Mouse (Mus musculus): ENCODE measurements around the gene Asl.
"Not testable (repeated sequence)": the region's sequence is repeated elsewhere in the genome, so short reads cannot be mapped to it uniquely, and the experiment has no call there.

Gene Asl

GRCm38 (mm10) chr5:130046589-130046988 lies 17.5 kb upstream of the Asl start:
- DNase-seq (ENCODE audit: low read depth in 1 of 2, low spot score in 2 of 2): no peak

DNA sequence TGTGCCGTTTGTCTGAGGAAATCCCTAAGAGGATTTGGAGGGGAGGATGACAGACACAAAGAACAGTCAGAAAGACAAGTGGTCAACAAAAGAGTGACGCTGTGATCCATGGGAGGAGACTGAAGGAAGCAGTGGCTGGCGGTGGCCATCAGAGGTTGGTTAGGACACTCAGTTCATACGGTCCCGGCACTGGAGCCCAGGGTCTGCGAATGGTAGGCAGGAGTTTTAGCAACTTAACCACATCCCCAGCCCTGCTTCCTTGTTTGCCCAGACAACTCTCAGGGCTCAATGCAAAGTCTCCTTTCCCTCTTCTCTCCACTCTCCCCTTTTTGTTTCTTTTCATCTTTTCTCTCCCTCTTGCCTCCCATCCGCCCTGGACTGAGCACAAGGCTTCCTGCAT lies 17.1 kb upstream of the Asl start:
- DNase-seq (ENCODE audit: low read depth in 1 of 2, low spot score in 2 of 2): no peak

DNA sequence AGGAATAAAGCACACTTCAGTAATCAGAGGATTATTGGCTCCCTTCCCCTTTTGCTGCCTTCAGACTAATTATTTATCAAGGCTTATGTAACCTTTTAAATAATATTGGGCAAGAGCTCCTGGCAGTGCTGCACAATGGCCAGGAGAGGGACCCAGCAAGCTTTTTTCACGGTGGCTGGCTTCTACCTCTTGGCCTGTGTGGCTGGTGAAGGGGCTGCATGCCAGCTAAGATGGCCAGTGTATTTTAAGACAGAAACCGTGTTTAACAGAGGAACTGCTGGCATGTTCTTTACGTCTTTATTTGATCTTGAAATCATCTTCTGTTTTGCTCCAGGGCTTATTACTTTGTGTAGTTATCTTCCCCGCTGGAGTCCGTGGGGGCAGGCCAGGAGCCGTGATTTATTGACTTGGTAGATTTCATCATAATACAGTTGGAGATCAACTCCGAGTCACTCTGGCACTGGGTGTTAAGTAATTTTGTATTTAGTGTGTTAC lies 15.2 kb upstream of the Asl start:
- no peak for DNase-seq (ENCODE audit: low read depth in 1 of 2, low spot score in 2 of 2)

- DNase-seq (ENCODE audit: low read depth in 1 of 2, low spot score in 2 of 2): no peak
These were observed 14.7 kb upstream of the Asl start for GRCm38 (mm10) chr5:130043741-130044140.

DNA sequence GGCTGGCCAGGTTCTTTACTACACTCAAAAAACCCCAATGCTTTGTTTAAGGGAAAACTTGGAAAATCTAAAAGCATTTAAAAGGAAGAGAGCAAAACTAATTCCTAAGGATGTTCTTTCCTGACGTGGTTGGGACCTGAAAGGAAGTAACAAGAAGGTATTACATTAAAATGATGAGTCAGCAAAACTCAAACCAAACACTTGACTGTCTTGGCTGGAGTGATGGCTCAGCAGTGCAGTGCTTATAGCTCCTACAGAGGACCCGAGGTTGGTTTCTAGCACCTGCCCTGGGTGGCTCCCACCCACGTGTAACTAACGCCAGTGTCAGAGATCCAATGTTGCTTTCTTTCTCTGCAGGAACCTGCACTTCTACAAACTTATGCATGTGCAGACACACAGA lies 12.2 kb upstream of the Asl start:
- DNase-seq (ENCODE audit: low read depth in 1 of 2, low spot score in 2 of 2): no peak

DNA sequence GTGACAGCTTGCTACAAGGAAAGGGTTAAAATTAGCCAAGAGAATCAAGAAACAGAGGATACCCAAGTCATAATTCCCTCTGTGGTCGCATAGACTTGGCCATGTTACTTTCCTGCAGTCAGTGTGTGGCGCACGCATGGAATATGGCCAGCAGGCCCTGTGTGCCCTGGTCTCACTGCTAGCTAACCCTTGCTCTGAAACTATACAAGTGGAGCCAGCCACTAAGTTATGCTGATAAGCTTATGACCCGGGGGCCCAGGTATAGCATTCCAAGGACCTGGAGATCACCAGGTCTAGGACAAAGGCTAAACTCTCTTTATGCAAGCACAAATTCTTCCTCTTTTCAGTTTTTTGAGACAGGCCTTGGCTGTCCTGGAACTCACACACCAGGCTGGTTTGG lies 11.8 kb upstream of the Asl start:
- no peak for DNase-seq (ENCODE audit: low read depth in 1 of 2, low spot score in 2 of 2)

DNA sequence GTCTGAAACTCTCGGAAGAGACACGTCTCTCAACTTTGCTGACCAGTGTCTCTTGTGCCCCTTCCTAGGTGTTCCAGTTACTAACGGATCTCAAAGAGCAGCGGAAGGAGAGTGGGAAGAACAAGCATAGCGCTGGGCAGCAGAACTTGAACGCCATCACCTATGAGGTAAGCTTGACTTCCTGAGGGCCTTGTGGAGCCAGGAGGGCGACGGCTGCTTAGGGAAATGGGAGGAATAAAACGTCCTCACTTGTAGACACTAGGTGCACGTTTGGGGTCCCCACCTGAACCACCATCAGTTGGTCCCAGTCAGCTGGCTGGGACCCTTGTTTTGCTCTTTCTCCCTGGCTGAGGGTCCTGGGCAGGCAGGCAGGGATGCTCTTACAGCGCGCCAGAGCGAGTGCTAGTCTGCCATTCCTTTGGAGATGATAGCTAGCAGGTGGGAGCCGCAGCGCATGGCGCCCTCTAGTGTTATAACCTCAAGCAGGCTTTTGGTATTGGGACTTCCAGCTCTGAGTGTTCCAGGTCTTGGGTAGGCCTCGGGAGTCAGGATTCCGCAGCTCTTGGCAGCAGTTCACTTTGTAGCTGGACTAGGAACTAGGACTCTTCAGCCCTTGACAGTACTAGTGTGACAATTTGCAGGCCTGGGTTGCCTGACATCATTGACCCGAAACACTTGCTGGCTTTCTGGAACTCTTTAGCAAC lies 8.9 kb upstream of the Asl start:
- DNase-seq (ENCODE audit: low read depth in 1 of 2, low spot score in 2 of 2): peak in 1 of 2 experiments; percentile 16

- not testable (repeated sequence) for DNase-seq (ENCODE audit: low read depth in 1 of 2, low spot score in 2 of 2)
These were observed 7.3 kb upstream of the Asl start for GRCm38 (mm10) chr5:130036300-130036699.

GRCm38 (mm10) chr5:130033869-130034268 lies 4.8 kb upstream of the Asl start:
- no peak for DNase-seq (ENCODE audit: low read depth in 1 of 2, low spot score in 2 of 2)

GRCm38 (mm10) chr5:130031410-130032390 lies 2.7 kb upstream of the Asl start:
- no peak for DNase-seq (ENCODE audit: low read depth in 1 of 2, low spot score in 2 of 2)

DNA sequence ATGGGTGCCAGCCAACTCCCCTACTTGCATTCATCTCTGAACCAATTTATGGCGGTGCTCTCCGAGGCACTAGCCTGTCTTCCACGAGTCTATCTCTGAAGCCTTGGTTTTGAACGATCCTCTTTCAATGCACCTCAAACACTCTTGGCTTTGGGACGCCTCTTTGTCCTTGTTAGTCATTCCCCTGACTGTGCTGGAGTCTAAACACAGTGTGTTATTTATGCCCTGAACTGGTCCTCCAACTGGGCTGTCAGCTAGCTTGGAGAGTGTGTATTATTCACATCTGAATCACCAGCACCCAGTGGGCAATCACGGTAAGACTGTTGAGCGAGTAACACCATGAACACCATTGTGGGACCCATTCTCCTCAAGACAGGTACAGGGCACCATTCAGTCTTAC lies 1.4 kb downstream of the Asl start:
- no peak for DNase-seq (ENCODE audit: low read depth in 1 of 2, low spot score in 2 of 2)

DNA sequence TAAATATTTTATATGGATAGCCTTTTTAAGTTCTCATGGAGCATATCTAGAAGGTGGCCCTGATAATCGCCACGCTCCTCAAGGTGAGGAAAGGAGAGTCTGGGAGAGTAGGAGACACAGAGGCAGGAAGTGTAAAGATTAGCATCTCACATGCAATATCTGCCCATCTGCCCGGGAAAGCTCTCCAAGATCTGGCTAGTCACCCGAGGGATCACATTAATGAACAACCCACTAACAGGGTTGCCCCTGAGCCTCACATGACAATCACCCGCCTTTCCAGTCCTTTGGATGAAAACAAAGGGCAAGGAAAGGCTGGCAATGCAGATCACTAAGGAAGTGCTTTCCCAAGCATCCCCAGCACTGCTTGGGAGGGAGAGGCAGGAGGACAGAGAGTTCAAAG lies 1.9 kb downstream of the Asl start:
- no peak for DNase-seq (ENCODE audit: low read depth in 1 of 2, low spot score in 2 of 2)

DNA sequence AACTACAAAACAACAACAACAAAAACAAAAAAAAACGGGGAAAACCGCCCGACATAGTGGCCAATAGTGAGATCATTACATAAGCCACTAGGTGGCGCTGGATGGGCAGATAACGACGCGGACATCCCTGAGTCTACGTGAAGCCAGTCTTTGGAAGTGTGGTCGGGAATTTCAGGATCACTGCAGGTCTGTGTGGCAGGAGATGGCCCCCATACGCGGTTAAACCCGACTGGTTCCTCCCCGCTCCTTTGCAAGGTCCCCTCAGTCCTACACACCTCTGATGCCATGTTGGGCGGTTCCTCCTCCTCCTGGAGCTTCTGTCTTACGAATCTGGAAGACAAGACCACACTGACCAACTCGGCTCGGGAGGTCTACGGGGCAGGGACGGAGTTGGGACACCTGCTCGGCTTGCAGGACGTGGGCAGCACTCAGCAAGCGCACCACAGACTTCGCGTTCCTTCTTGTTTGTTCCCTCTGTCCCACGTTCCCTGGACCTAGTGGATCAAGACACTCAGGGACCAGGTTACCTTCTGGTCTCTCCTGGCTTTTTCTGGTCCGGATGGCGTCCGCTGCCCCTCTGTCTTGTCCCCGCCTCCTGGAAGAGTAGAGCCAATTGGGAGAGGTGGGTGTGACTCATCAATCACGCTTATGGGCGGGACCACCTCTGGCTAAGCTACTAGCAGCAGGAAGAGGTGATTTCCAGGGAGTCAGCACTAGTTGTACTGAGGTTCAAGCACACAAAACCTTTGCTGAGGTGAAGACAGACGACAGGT lies 5.1 kb downstream of the Asl start:
- peak; percentile 58 to 79 for DNase-seq (ENCODE audit: low read depth in 1 of 2, low spot score in 2 of 2)

- DNase-seq (ENCODE audit: low read depth in 1 of 2, low spot score in 2 of 2): no peak
These were observed 5.8 kb downstream of the Asl start for GRCm38 (mm10) chr5:130023067-130023766.

DNA sequence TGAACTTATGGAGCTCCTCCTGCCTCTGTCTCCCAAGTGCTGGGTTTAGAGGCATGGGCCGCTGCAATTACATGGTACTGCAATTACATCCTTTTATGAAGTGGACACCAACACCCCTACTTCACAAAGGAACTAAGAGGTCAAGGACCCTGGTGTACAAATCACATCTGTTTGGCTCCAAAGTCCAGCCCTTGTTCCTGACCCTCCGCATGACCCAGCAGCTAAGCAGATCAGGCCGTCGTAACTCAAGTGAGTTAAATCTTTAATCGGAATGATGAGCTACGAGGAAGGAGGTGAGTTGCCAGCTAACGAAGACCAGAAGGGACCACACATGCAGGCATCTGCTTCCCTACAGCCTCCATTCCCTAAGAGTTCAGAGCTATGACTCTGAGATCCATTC lies 6.7 kb downstream of the Asl start:
- no peak for DNase-seq (ENCODE audit: low read depth in 1 of 2, low spot score in 2 of 2)

DNA sequence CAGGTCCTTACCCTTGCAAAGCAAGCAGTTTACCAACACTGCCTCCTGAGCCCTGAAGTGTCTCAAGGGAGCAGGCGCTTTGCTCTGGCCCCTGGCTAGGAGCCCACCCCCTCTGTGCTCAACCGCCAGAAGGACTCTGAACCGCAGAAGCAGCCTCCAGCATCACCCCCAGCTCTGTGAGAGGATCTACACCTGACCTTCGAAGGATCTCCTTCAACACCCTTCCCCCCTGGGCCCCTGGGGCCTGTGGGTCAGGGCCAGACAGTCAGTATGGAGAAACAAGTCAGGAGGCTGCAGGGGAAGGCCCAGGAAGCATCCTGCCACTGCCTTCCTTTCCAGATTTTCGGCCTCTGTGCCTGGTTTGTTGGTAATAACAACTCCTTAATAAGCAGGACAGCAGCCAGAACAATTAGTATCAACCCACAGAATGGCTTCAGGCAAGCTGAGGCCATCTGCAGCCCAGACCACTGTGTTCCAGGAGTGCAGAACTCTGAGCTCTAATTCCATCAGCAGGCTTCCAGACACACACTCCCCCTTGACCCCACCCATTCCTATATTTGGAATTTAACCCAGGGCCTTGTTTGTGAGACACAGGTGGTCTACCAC lies 7.6 kb downstream of the Asl start:
- no peak for DNase-seq (ENCODE audit: low read depth in 1 of 2, low spot score in 2 of 2)

- no peak for DNase-seq (ENCODE audit: low read depth in 1 of 2, low spot score in 2 of 2)
These were observed 9.6 kb downstream of the Asl start for GRCm38 (mm10) chr5:130019461-130019860.

DNA sequence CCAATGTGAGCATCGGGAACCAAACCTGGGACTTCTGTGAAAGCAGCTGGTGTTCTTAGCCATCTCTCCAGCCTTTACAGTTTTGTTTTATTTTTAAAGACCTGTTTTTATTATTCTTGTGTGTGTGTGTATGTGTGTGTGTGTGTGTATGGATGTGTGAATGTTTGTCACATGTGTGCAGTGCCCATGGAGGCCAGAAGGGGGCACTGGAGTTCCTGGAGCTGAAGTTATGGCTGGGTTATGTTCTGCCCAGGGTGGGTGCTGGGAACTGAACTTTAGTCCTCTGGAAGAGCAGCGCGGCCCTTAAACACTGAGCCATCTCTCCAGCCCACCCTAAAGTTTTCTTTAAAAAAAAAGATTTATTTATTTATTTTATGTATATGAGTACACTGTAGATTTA lies 13.9 kb downstream of the Asl start:
- DNase-seq (ENCODE audit: low read depth in 1 of 2, low spot score in 2 of 2): no peak

- DNase-seq (ENCODE audit: low read depth in 1 of 2, low spot score in 2 of 2): no peak
These were observed 18.1 kb downstream of the Asl start for GRCm38 (mm10) chr5:130010961-130011360.

GRCm38 (mm10) chr5:130009784-130010183 lies 19.3 kb downstream of the Asl start:
- no peak for DNase-seq (ENCODE audit: low read depth in 1 of 2, low spot score in 2 of 2)

Data from monocyte, adult 2 months (primary cell).